Mouse (Mus musculus) ES-E14 (cell line): ENCODE results near the gene Cyb561d1.

Source experiments
- CHD2 ChIP-seq: IDR thresholded peaks from 2 replicates; pipeline ENCODE4 v1.6.1; 2014; ENCODE audit warnings: mild to moderate bottlenecking, low read depth, low read length, inconsistent platforms
- MAFK ChIP-seq: IDR thresholded peaks from 2 replicates; pipeline ENCODE4 v1.6.1; 2014; ENCODE audit warnings: mild to moderate bottlenecking, low read depth, low read length, inconsistent platforms; ENCODE audit not compliant: insufficient read depth
- ZC3H11A ChIP-seq: IDR thresholded peaks from 2 replicates; pipeline ENCODE4 v1.6.1; 2012; ENCODE audit warnings: low read depth, mild to moderate bottlenecking, inconsistent platforms, low read length, borderline replicate concordance

DNA sequence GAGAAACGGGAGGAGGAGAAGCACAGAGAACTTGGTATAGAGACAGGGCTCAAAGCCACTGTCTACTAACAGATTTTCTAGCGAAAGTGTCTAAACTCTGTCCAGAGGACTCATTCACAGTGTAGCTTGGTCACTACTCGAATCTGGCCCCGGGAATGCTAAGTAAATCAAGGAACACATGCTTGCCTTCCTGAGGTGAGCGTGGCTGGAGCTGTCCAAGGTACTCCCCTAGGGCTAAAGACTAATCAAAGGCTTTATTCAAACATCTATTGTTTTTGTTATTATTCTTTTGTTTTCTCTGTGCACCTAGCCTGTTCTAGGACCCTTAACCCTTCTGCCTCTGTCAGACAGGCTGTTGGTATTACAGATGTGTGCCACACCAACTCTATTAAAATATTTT, 13.7 kb upstream of the Cyb561d1 start:
- TF ChIP-seq MAFK (no peak), CHD2 (no peak), ZC3H11A (no peak)
